Mouse (Mus musculus): ENCODE measurements around the gene Marveld1.

GRCm38 (mm10) chr19:42128052-42128740 is 19.0 kb upstream of the Marveld1 start:
- TF ChIP-seq CTCF (IDR thresholded peaks at IDR 0.05; ENCODE audit: low read depth, low read length) (no peak), GATA1 (IDR thresholded peaks at IDR 0.05; ENCODE audit: borderline replicate concordance, low read length) (no peak)

Measured in G1E (cell line).